Comparison of ENCODE assay signal across 9 mouse cellular contexts in genomic region chr8:122666338-122666764, GRCm38 (mm10). TPM values are rescaled to one million over a fixed set of nuclear protein-coding genes. Genes with fewer than 3 reads are reported as not detected.
DNase-seq lines count a peak whose midpoint lies in the region; ATAC-seq lines count a peak whose summit lies in the region.
"Had no signal": no experiment of that assay in that cellular context is flagged by ENCODE, and none has a peak within 500 bp of the region (broad histone marks: within the 10 kb centered on the region; RNA-seq: fewer than 3 reads in every experiment).

No protein-coding gene starts in this region.

- peak overlapping the region; percentile 25; the same call in 1 of the 2 replicates for H3K4me2 ChIP-seq in forebrain, embryonic 13.5 days
- H3K4me2 ChIP-seq in forebrain, embryonic 11.5 days (ENCODE audit: low read depth, low read length, severe bottlenecking), result no peak overlapping the region

- H3K4me3 ChIP-seq in forebrain, embryonic 13.5 days, result no peak overlapping the region
- no peak overlapping the region for H3K4me3 ChIP-seq in forebrain, embryonic 11.5 days (ENCODE audit: low read depth, low read length)
- no peak overlapping the region for H3K4me3 ChIP-seq in heart, embryonic 10.5 days

- peak overlapping the region; percentile 59 for H3K27ac ChIP-seq in forebrain, embryonic 13.5 days
- no peak overlapping the region for H3K27ac ChIP-seq in forebrain, embryonic 11.5 days (ENCODE audit: low read depth, low read length)
- H3K27ac ChIP-seq in heart, embryonic 10.5 days, result peak overlapping the region; percentile 37; the same call in 1 of the 2 replicates

- no peak for ATAC-seq in forebrain, embryonic 13.5 days
- ATAC-seq in forebrain, embryonic 11.5 days (replicated peaks; ENCODE audit: low FRiP score), result no peak

- H3K4me1 ChIP-seq in forebrain, embryonic 13.5 days, result peaks cover 83% of the 10 kb centered on the region
- H3K4me1 ChIP-seq in forebrain, embryonic 11.5 days (replicated peaks; ENCODE audit: control insufficient read depth, insufficient read depth, low read length), result no peaks in the 10 kb centered on the region; the same call in 1 of the 2 replicates
- peaks cover 89% of the 10 kb centered on the region for H3K4me1 ChIP-seq in heart, embryonic 10.5 days

- H3K9ac ChIP-seq in forebrain, embryonic 13.5 days, result peak overlapping the region; percentile 16; the same call in 1 of the 2 replicates
- H3K9ac ChIP-seq in forebrain, embryonic 11.5 days (ENCODE audit: low read length), result no peak overlapping the region

- H3K27me3 ChIP-seq in forebrain, embryonic 13.5 days, result peaks cover 32% of the 10 kb centered on the region
- H3K27me3 ChIP-seq in forebrain, embryonic 11.5 days (ENCODE audit: control insufficient read depth, insufficient read depth, low read length), result peaks cover 5% of the 10 kb centered on the region; the same call in 1 of the 2 replicates
- peaks cover 22% of the 10 kb centered on the region for H3K27me3 ChIP-seq in heart, embryonic 10.5 days (ENCODE audit: insufficient read depth, poor library complexity, severe bottlenecking)

- no peak for DNase-seq in forebrain, embryonic 11.5 days (ENCODE audit: low spot score)
- peak; percentile 69 for DNase-seq in adrenal gland, postnatal 25 days
- DNase-seq in heart, embryonic 10.5 days (ENCODE audit: low spot score), result no peak
- DNase-seq in kidney, postnatal 10 days, result peak; percentile 53
- DNase-seq in lung, postnatal 4 days, result peak; percentile 30 to 64
- no peak for DNase-seq in right cerebral cortex, postnatal 36 days (ENCODE audit: low spot score in 2 of 2)
- DNase-seq in left cerebral cortex, adult 9 months (ENCODE audit: low spot score in 2 of 2), result no peak

- H3K36me3 ChIP-seq in forebrain, embryonic 13.5 days (ENCODE audit: poor library complexity, severe bottlenecking), result no peaks in the 10 kb centered on the region
- H3K36me3 ChIP-seq in forebrain, embryonic 11.5 days (ENCODE audit: control insufficient read depth, insufficient read depth, low read length), result no peaks in the 10 kb centered on the region
- no peaks in the 10 kb centered on the region for H3K36me3 ChIP-seq in heart, embryonic 10.5 days

- WGBS in forebrain, embryonic 13.5 days, result 72% methylated on average over 9 of the region's 9 CpGs
- 75% methylated on average over 9 of the region's 9 CpGs for WGBS in forebrain, embryonic 11.5 days
- WGBS in heart, embryonic 10.5 days, result 25% methylated on average over 9 of the region's 9 CpGs

- H3K9me3 ChIP-seq in forebrain, embryonic 13.5 days (replicated peaks), result no peaks in the 10 kb centered on the region
- H3K9me3 ChIP-seq in forebrain, embryonic 11.5 days (ENCODE audit: control insufficient read depth, low read length), result no peaks in the 10 kb centered on the region
- no peaks in the 10 kb centered on the region for H3K9me3 ChIP-seq in heart, embryonic 10.5 days

RNA-seq across cellular contexts. Expression of gene Cbfa2t3, which starts 32.6 kb away (rescaled TPM):
- 12.4 and 13.9 TPM in 2 replicates for polyA plus RNA-seq in forebrain, embryonic 13.5 days (2015; fragmentation: Nextera tagmentation; extraction: Ambion mirVana)
- 6.0 and 7.0 TPM in 2 replicates for polyA plus RNA-seq in forebrain, embryonic 11.5 days (2014; fragmentation: Nextera tagmentation; extraction: Ambion mirVana)
- 12.2 and 14.1 TPM in 2 replicates for total RNA-seq in adrenal gland, postnatal 25 days (2021)
- polyA plus RNA-seq in heart, embryonic 10.5 days (2016; fragmentation: Nextera tagmentation; extraction: Ambion mirVana), result 3.8 and 5.5 TPM in 2 replicates

RNA-seq across cellular contexts. Expression of gene Pabpn1l, which starts 43.8 kb away (rescaled TPM):
- polyA plus RNA-seq in forebrain, embryonic 13.5 days (2015; fragmentation: Nextera tagmentation; extraction: Ambion mirVana), result not detected in 2 replicates
- polyA plus RNA-seq in forebrain, embryonic 11.5 days (2014; fragmentation: Nextera tagmentation; extraction: Ambion mirVana), result not detected in 2 replicates
- not detected in 2 replicates for total RNA-seq in adrenal gland, postnatal 25 days (2021)
- polyA plus RNA-seq in heart, embryonic 10.5 days (2016; fragmentation: Nextera tagmentation; extraction: Ambion mirVana), result 0.19 TPM in 1 of 2 replicates, not detected in the other
- total RNA-seq: liver, adult 2 months had no signal
- polyA plus RNA-seq: liver, adult 2 months had no signal

RNA-seq across cellular contexts. Expression of gene Trappc2l, which starts 54.9 kb away (rescaled TPM):
- 69.3 and 79.6 TPM in 2 replicates for polyA plus RNA-seq in forebrain, embryonic 13.5 days (2015; fragmentation: Nextera tagmentation; extraction: Ambion mirVana)
- polyA plus RNA-seq in forebrain, embryonic 11.5 days (2014; fragmentation: Nextera tagmentation; extraction: Ambion mirVana), result 39.3 and 49.9 TPM in 2 replicates
- 57.9 and 63.3 TPM in 2 replicates for total RNA-seq in adrenal gland, postnatal 25 days (2021)
- polyA plus RNA-seq in heart, embryonic 10.5 days (2016; fragmentation: Nextera tagmentation; extraction: Ambion mirVana), result 52.9 and 67.4 TPM in 2 replicates

RNA-seq across cellular contexts. Expression of gene Galns, which starts 55.1 kb away (rescaled TPM):
- 3.0 and 3.2 TPM in 2 replicates for polyA plus RNA-seq in forebrain, embryonic 13.5 days (2015; fragmentation: Nextera tagmentation; extraction: Ambion mirVana)
- polyA plus RNA-seq in forebrain, embryonic 11.5 days (2014; fragmentation: Nextera tagmentation; extraction: Ambion mirVana), result 4.5 and 5.8 TPM in 2 replicates
- 6.2 and 7.3 TPM in 2 replicates for total RNA-seq in adrenal gland, postnatal 25 days (2021)
- polyA plus RNA-seq in heart, embryonic 10.5 days (2016; fragmentation: Nextera tagmentation; extraction: Ambion mirVana), result 8.1 and 11.9 TPM in 2 replicates

Comparison
In these comparisons a context has a peak if more than half of its experiments do, and no peak if none do; other contexts are left out.
1. DNase-seq: peak in adrenal gland, postnatal 25 days (single experiment), kidney, postnatal 10 days (single experiment) and lung, postnatal 4 days (2 of 2); none in forebrain, embryonic 11.5 days (single experiment), heart, embryonic 10.5 days (single experiment), right cerebral cortex, postnatal 36 days (0 of 2) and left cerebral cortex, adult 9 months (0 of 2).